Mouse (Mus musculus) frontal cortex, adult 2 months (tissue): ENCODE measurements at regions not wholly inside any gene's neighbourhood (a gene's known extent, or its start where the extent isn't known, plus 50 kb on each side); places are given as distances from the start of the nearest gene placed in this dataset.
A peak's percentile ranks its signal among the peaks of the same experiment; 100 is the strongest.

ENCODE experiments used
- DNase-seq, 2 experiments: peaks; one replicate each; pipeline ENCODE4 v3.0.0; 2022; ENCODE audit warnings: low spot score in 1 of 2; ENCODE audit errors: extremely low spot score in 1 of 2

DNA sequence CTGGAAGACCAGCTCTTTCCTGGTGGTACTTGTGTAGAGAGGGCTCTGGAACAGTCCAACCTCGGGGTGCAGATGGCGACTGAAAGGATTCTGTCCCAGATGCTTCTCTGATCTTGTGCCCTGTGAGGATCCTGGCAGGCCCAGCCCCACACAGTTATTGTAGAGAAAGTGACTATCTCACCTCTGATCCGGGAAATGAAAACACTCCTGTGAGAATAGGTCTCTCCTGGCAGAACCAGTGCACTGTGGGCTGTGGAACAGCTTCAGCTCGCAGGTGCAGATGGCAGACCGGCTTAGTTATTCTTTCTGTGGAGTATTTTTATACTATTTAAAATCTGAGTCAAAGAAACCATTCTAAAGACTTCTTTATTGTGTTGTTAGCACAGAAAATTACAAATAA is 742.1 kb upstream of the Marcks start:
- no peak for DNase-seq

DNA sequence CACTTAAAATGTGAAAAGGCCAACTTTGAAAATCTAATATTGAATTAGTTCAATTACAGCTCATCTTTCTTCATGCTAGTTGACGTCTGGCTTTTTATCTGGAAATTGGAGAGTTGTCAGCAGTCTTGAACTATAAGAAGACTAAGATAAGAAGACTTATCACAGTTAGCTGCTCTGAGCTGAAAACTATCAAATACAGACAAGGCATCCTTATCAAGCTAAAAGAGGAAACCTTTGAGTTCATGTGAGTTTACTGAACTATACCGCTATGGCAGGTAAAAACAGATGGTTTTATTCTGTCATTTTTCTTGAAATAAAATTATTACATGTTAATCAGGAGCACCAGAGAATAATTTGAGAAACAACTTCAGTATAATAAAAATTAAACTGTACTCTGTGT is 735.2 kb upstream of the Marcks start:
- no peak for DNase-seq

DNA sequence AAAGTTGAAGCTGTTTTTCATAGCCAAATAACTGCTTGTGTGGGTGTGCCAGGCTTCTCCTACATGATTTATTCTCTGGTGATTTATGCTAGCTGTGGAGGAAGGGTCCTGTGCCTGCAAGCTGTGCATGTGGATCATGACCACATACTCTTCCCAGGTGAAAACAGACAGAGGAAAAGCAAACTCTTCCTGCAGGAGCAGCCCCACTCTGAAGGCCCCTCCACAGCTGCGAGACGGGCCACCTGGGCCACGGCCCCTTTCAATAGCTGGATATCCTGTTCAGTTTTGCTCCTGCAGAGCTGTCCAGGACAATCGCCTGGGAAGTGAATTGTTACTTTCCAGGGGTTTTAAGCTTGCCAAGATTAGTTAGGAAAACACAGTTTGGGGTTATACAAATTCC is 722.3 kb upstream of the Marcks start:
- peak in 1 of 2 experiments; percentile 2 for DNase-seq

DNA sequence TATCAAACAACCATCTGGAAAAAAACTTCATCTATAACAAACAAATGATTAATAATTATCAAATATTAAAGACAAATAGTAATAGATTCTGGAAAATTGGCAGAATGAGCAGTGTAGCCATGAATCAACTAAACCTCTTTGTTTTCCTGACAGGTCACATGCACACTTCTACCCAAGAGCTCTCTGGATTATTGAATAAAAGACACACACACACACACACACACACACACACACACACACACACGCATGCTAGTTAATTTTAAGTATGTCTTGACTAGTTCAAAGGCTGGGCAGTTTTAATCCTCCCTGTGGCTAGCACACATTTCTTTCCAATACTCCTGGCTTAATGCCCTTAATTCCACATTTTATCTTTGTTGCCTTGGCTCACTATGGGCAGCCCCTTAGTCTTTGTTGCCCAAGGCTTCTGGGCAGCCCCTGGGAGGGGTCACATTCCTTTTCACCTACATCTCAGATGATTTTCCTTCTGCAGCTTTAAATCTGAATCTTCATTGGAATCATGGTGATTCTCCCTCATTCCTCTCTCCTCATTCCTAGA is 710.6 kb upstream of the Marcks start:
- no peak for DNase-seq

DNA sequence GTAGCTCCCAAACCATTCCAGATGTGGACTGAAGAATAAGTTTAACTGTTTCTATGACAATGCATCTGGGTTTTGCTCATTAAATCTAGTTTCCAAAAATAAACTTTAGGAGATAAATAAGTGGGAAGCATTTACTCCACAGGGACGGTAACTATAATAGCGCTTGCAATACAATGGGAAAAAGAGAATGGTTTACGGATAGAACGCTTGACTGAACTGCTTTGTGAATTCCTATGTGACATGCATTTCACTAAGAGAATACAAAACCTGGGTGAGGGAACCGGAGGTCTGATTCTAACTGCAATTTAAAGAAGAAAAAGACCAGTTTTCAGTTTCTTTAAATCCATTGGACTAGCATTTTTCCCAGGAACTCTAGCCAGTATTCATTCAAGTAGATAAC is 704.1 kb upstream of the Marcks start:
- DNase-seq = no peak

DNA sequence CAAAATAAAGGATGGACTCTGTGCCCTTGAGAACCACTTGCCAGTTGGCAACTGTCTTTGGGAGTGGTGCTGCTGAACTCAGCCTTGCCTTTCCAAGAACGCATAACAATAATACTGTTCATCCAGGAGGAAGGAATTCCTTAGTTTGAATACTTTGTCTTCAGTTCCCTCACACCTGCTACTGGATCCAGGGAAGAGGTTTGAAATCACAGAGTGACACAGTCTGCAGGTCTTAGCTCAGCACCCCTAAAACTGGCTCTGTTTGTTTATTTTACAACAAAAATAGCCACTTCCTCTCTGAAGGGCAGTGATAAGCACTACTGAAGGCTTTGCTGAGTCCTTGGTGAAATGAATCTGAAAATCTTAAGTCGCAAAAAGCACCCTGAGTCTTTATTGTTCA is 703.1 kb upstream of the Marcks start:
- DNase-seq = no peak

DNA sequence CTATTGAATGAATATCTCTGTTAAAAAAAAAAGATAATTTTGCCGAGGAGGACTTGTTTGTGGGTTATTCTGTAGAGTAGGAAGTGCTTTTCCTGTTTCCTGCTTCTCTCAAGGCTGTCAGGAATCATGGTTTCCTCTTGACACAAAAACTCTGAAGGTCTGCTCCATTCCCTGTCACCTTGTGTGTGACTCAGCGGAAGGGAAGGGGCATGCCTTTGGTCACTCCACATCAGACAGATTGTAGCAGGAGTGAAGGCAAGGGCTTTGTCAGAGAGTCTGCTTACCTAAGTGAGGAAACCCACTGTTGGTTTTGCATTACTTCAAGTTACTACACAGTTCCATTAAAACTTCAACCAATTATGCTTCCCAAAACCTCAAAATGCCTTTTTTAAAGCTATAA is 699.0 kb upstream of the Marcks start:
- DNase-seq = no peak

DNA sequence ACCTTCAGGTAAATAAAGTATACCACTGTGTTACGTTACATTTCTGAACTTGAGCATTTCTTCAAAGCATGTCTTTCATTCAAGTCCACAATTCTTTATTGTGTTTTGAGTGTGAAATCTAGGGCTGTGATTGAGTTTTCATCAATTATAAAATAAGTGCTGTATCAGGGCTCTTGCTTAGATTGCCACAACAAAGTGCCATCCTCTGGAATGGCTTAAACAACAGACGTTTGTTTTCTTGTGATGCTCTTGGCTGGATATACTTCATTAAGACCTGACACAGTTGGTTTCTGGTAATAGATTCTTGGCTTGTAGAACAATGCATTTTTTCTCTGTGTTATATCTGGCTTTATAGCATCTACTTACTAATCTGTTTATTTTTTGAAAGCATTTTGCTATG is 674.3 kb upstream of the Marcks start:
- no peak for DNase-seq

DNA sequence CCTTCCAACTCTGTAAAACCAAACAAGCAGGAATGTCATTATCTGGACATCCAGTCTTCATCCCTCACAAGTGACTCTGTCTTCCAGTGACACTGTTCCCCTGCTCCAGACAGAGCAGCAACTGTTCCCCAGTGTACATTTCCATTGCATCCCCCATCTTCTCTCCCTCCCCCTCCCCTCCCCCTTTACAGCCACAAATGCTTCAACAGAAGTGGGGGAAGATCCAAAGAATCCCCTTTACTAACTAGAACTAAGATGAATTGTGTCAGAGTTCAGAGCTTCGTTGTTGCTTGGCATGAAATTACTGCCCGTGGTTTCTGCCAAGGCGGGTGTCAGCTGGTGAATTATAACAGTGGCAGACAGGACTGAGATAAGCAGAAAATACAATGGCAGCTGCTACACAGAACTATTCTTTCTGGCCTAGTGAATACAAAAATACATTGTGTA is 673.7 kb upstream of the Marcks start:
- DNase-seq = peak; percentile 8 to 20

DNA sequence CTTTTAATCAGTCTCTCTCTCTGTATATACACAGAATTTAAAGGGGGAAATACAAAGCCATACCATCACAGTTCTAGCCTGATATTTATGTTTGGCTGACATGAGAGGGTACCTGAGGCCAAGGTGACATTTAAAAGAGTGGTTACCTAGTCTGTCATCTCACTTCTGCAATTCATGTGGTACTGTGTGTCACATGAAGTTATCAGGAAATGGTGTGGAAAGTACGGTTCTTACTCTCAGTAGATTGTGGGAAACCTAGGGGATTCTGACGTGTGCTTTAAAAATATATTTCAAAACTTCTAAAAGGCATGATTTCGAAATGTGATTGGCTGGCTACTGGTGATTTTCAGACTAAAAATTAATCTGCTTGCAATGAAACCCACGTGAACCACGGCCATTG is 673.1 kb upstream of the Marcks start:
- DNase-seq = no peak

DNA sequence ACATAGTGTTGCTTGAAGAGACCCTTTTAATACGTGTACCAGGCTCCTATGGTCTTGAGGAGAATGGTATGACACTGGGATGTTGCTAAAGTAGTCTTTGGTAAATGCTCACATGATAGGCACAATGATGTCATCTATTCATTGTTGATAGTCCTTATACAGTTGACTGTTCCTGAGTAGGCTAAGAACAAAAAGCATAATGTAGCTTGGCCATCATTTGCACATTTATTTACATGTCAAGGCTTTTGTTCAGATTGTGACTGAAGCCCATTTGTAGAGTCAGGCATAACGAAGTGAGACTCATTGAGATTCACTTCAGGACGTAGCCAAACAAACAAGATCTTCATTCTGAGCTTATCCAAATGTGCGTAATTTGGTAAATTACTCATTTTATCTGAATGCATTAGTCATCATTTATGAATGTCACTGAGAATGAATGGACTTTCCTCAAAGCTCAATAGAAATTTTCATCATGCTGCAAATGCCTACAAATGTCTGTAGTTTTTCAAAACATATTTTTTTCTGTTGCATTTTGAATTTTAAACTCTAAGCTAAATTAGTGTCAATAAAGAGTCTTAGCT is 664.6 kb upstream of the Marcks start:
- DNase-seq = no peak

DNA sequence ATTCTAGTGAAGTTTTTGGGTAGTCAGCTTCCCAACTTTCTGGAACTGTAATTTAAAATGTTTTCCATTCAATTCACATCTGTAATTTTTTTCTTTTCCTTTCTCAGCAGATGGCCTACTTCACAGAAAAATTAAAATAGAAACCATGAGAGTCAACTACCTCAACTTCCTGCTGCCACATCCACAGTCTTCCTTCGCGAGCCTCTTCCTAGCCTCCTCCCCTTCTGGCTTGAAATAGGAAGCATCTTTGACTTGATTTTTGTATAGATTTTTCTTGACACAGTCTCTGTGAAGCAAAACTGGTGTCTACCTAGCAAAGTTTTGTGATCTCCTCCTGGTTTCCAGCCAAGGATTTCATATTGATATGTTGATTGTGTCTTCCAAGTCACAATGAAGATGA is 660.7 kb upstream of the Marcks start:
- peak in 1 of 2 experiments; percentile 21 for DNase-seq

DNA sequence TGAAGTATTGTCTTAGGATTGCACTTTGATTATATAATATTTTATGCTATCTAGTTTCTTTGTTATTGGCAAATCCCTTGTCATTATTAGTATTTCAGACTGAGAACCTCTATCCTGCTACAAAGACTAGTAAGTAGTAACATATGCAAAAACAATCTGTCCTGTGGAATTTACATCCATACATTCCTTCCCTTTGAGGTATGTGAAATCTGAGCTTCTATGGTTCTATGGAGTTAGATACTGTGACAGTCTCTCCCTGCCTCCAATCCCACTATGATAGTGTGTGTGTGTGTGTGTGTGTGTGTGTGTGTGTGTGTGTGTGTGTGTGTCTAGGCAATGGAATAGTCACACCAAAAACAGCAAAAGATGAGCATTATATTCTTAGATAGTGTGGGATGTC is 659.6 kb upstream of the Marcks start:
- DNase-seq = no peak

DNA sequence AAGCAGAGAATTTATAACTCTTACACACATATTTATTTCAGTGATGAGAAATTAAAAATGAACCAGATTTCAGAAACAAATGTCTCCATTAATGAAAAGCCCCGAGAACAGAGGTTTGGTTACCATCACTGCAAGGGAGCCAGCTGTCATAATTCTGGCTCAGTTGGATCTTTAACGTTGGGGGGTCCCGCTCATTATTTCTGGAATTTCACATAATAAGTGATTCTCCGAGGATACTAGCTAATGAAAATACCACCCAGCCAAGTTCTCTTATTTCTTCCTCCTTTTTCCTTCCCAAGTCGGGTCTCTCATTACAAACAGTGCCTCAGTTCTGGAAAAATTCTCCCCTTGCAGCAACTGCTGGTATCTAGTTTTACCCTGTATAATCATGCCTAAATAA is 659.0 kb upstream of the Marcks start:
- no peak for DNase-seq

DNA sequence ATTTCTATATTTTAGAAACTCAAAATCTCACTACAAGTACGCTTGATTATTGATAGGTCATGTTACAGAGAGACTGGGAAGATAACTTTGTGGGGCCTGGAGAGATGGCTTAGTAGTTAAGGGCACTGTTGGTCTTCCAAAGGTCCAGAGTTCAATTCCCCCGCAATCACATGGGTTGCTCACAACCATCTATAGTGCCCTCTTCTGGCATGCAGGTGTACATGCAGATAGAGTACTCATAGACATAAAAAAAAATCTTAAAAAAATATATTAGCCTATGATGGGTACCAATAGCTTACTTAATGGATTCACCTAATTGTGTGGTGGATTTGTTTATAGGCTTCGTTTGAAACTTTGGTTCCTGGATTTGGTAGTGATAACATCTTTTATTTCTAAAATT is 654.2 kb upstream of the Marcks start:
- no peak for DNase-seq

DNA sequence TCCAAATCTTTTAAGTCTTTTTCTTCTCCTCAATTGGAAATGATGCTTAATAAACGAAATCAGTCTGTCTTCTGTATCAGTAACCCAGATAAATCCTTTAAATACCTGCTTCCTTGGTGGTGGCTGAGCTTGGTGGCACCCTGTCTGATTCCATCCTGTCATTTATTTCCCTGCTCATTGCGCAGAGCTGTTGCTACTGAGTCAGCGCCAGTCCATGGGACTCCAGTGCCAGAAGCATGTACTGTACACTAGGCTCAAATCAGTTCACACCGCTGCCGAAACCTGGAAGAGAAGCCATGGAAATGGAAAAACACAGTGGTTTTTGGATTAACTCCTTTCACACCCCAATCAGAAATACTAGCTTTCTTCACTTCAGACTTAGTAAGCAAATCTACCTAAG is 649.3 kb upstream of the Marcks start:
- DNase-seq = no peak

DNA sequence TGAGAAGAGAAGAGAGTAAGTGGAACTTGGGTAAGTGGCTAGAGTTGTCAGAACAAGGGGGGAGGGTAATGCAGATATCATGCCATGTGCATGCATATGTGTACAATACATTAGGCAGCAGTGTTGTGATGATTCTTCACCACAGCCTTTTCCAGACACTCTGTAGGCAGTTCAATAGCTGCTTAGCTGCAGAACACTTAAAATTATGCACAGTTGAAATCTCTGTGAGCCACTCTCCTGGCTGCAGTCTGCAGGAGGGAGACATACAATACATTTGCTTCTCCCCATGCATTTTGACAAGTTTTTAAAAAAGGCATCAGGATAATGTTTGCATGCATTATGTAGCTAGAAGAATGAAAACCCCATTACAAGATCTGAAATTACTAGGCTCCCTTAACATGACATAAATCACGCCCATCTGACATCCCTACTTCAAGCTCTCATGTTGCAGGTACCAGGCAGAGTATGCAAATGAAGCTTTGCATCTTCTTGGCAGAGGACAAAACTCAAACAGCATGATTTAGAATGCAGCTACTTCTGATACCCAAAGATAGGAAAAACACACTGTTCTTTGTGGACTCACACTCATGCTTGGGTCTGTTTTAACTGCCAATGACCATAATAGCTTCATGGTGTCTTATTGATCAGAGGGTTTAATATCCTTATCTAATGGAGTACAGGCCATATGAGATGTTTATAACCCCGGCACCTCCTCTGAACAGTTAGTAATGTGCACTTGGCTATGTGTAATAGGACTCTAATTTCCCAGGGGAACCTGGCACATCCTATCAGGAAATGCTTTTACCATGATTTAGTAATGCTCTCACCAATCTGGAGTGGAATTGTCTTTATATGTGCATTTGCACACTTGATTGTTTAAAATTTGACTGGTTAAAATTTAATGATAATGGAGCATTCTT is 640.9 kb upstream of the Marcks start:
- no peak for DNase-seq

DNA sequence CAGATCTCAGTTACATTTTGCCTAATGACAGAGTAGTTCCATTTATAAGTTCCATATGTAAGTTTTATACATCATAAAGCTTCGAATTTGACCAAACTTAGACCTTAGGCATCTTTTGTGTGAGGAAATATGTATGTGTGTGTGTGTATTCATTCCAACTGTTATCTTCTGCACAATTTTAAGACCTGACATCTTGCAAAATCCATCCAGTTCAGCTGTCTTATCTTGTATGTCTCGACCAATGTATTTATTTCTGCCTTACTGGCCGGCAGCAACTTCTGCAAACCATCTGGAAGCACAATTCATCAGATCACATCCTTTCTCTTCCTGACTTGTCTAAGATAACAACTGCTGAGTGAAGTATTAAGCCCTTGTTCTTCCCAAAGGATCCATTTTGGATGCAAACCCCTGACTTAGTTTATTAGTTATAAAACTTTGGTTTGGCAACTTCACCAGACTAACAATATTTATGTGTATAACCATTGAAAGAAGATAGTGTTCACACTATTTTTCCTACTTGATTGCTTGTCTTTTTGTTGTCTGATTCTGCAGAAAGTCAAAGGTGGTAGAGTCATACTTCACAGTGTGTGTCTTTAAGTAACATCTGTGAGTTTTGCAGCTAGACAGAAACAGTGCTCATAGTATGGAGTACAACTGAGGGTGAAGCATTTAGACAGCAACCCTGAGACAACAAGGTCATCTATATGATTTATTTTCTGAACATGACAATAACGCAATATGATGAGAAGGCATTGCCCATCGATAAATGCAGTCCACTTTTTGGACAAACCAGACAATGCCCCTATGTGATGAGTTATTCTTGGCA is 622.0 kb upstream of the Marcks start:
- no peak for DNase-seq

DNA sequence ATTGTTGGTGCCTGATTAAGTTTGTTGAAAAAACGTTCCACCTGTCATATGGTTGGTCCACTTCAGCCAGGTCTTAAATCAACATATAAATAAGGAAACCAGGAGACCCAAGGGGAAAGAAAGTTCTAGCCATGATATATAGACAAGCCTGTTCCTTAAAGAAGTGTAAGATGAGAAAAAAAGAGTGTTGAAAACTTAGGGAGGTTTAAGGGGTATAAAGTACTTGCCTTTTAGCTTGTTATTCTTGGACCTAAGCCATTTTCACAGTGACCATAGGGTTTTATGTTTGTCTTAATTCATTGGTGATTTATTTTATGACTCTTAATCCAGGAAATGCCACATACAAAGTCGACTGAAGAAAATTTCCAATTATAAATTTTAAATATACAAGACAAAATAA is 602.9 kb upstream of the Marcks start:
- no peak for DNase-seq

DNA sequence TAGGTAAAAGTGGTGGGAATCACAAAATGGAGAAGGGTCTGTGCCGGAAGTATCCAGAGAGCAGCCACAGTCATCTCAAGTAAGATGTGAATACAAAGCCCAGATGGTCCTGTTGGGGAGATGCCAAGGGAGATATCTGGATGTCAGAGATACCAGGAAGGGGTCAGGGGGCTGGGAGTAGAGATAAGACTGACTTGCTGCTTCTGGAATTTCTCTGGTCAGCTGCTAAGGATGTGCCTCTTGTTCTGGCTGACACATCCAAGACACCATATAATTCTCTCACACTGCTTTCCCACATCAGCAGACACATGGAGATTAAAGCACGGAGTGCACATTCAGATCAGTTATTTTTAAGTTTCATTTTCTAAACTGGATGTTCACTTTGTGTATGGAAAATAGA is 600.3 kb upstream of the Marcks start:
- no peak for DNase-seq

DNA sequence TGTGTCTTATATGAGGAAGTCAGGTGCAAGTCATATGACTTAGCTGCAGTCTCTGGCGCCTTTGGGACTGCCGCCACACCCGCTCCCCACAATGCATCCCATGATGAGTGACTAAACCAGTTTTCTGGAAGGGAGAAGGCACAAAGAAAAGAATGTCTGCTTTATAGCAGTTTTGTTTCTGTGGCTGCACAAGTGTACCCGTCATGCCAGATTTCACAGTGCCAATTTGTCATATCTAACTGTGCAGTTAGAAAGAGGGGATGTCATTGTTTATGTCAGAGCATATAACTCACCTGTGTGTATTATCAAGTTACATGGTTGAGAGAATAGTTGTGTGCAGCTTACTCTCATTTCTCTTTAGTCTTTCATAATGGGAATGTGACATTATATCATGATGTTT is 586.9 kb upstream of the Marcks start:
- DNase-seq = no peak
